Mouse (Mus musculus): ENCODE results near the gene Cdh24. TPM values are rescaled to one million over a fixed set of nuclear protein-coding genes. Genes with fewer than 3 reads are reported as not detected.

Gene Cdh24
- polyA plus RNA-seq, 1 experiment = 0.46 TPM

- peaks cover 87% of the 10 kb centered on the region for H3K36me3 ChIP-seq (ENCODE audit: control insufficient read depth)
- TF ChIP-seq GATA1 (IDR thresholded peaks at IDR 0.05; ENCODE audit: low read length) = no peak
- TF ChIP-seq TAL1 (IDR thresholded peaks at IDR 0.05; ENCODE audit: low read length) = no peak
- H3K4me3 ChIP-seq (replicated peaks) = no peak overlapping the region
- no peaks in the 10 kb centered on the region for H3K27me3 ChIP-seq (ENCODE audit: control insufficient read depth)
- no peaks in the 10 kb centered on the region for H3K9me3 ChIP-seq (ENCODE audit: control insufficient read depth, low read length)
- peaks cover 2% of the 10 kb centered on the region; the same call in 1 of the 2 replicates for H3K4me1 ChIP-seq (ENCODE audit: control insufficient read depth)
These were observed 28.2 kb upstream of the Cdh24 start for GRCm38 (mm10) chr14:54669381-54669780.

GRCm38 (mm10) chr14:54664477-54665222 is 23.5 kb upstream of the Cdh24 start:
- TF ChIP-seq TAL1 (IDR thresholded peaks at IDR 0.05; ENCODE audit: low read length) (no peak), GATA1 (IDR thresholded peaks at IDR 0.05; ENCODE audit: low read length) (no peak)
- peaks cover 96% of the 10 kb centered on the region for H3K36me3 ChIP-seq (ENCODE audit: control insufficient read depth)
- H3K4me3 ChIP-seq (replicated peaks) = no peak overlapping the region
- H3K27me3 ChIP-seq (ENCODE audit: control insufficient read depth) = no peaks in the 10 kb centered on the region
- no peaks in the 10 kb centered on the region for H3K4me1 ChIP-seq (ENCODE audit: control insufficient read depth)
- H3K9me3 ChIP-seq (ENCODE audit: control insufficient read depth, low read length) = no peaks in the 10 kb centered on the region

GRCm38 (mm10) chr14:54660009-54660408 is 18.8 kb upstream of the Cdh24 start:
- Histone ChIP-seq H3K4me1 (ENCODE audit: control insufficient read depth) (no peaks in the 10 kb centered on the region), H3K36me3 (ENCODE audit: control insufficient read depth) (peaks cover 97% of the 10 kb centered on the region), H3K27me3 (ENCODE audit: control insufficient read depth) (no peaks in the 10 kb centered on the region), H3K9me3 (ENCODE audit: control insufficient read depth, low read length) (no peaks in the 10 kb centered on the region), H3K4me3 (replicated peaks) (no peak overlapping the region)
- no peak for TF ChIP-seq TAL1 (IDR thresholded peaks at IDR 0.05; ENCODE audit: low read length)

DNA sequence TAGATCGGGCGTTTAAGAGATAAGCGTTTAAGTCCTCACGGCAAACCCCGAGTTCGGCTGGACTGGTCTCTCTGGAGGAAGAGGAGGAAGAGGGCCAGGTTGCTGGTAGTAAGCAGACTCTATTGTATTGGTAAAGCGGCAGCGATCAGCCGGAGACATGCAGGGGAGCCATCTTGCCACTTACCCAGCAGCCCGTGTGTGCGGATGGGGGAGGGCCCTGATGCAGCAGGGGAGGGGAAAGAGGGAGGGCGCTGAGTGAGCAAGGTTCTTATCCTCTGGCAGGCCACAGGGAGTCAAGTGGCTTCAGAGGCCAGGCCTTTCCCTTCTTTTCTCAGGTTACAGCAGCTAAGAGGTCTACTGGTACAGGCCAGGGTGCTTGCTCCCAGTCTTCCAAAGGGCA is 12.3 kb upstream of the Cdh24 start:
- Histone ChIP-seq H3K4me3 (replicated peaks) (peak overlapping the region; percentile 82), H3K27me3 (ENCODE audit: control insufficient read depth) (no peaks in the 10 kb centered on the region), H3K9me3 (ENCODE audit: control insufficient read depth, low read length) (no peaks in the 10 kb centered on the region), H3K4me1 (ENCODE audit: control insufficient read depth) (peaks cover 39% of the 10 kb centered on the region), H3K36me3 (ENCODE audit: control insufficient read depth) (peaks cover 86% of the 10 kb centered on the region)
- TF ChIP-seq TAL1 (IDR thresholded peaks at IDR 0.05; ENCODE audit: low read length) = no peak
- TF ChIP-seq GATA1 (IDR thresholded peaks at IDR 0.05; ENCODE audit: low read length) = no peak

DNA sequence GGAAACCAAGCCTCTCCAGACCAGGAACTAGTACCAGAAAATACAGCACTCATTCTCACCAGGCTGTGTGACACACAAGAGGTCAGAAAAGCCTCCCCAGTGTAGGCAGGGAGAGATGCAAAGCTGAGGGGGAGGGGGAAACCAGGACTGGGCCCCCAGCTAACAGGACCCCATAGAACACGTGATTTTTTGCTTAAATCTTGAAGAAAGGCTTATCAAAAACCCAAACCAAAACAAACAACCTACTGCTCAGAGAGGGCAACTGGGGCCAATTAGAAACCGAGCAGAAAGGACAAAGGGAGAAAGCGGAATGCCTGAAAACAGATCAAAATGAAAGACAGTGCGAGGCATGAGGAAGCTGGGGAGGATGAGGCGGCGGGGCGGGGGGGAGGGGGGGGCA is 11.6 kb upstream of the Cdh24 start:
- no peaks in the 10 kb centered on the region for H3K9me3 ChIP-seq (ENCODE audit: control insufficient read depth, low read length)
- peak overlapping the region; percentile 82 for H3K4me3 ChIP-seq (replicated peaks)
- TF ChIP-seq GATA1 (IDR thresholded peaks at IDR 0.05; ENCODE audit: low read length) (no peak), TAL1 (IDR thresholded peaks at IDR 0.05; ENCODE audit: low read length) (no peak)
- peaks cover 41% of the 10 kb centered on the region for H3K4me1 ChIP-seq (ENCODE audit: control insufficient read depth)
- no peaks in the 10 kb centered on the region for H3K27me3 ChIP-seq (ENCODE audit: control insufficient read depth)
- H3K36me3 ChIP-seq (ENCODE audit: control insufficient read depth) = peaks cover 86% of the 10 kb centered on the region

- Histone ChIP-seq H3K4me1 (ENCODE audit: control insufficient read depth) (peaks cover 41% of the 10 kb centered on the region), H3K9me3 (ENCODE audit: control insufficient read depth, low read length) (no peaks in the 10 kb centered on the region), H3K36me3 (ENCODE audit: control insufficient read depth) (peaks cover 86% of the 10 kb centered on the region), H3K4me3 (replicated peaks) (no peak overlapping the region), H3K27me3 (ENCODE audit: control insufficient read depth) (no peaks in the 10 kb centered on the region)
- TF ChIP-seq TAL1 (IDR thresholded peaks at IDR 0.05; ENCODE audit: low read length) = no peak
- TF ChIP-seq GATA1 (IDR thresholded peaks at IDR 0.05; ENCODE audit: low read length) = no peak
These were observed 10.4 kb upstream of the Cdh24 start for GRCm38 (mm10) chr14:54651556-54651955.

DNA sequence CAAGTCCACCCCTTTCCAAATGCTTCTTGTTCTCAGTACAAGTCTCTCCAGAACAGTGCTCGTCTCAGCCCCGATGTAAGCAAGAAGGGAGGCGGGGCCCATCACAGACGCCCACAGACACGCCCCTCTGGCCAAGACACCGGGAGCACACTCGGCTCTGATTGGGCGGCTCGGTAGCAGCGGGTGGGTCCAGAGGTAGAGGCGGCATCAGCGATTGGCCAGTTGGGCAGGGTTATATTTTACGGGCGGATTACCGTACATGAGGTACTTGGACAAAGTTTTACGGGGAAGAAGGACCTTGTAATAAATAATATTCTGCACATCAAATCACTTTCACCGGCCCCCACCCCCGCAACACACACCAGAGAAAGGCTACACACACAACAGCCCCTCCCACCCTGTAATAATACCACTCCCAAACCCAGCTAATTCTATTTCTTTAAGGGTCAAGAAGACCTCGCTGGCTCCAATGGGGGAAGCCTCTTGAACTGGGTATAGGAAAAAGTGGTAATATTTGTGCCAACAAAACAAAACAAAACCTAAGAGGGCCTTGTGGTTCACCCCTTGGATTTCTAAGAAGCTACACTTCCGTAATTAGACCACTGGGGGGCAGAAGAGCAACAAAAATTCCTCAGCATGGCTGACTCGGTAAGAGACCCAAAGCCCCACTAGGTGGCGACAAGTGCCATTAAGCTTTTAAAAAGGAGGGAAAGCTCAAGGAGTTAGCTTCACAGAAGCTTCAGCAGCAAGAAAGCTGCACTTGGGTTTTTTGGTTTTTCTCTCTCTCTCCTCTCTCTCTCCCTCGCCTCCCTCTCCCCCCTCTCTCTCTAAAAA is 9.7 kb upstream of the Cdh24 start:
- no peaks in the 10 kb centered on the region for H3K9me3 ChIP-seq (ENCODE audit: control insufficient read depth, low read length)
- TF ChIP-seq TAL1 (IDR thresholded peaks at IDR 0.05; ENCODE audit: low read length) = no peak
- no peak for TF ChIP-seq GATA1 (IDR thresholded peaks at IDR 0.05; ENCODE audit: low read length)
- H3K36me3 ChIP-seq (ENCODE audit: control insufficient read depth) = peaks cover 86% of the 10 kb centered on the region
- peaks cover 41% of the 10 kb centered on the region for H3K4me1 ChIP-seq (ENCODE audit: control insufficient read depth)
- no peaks in the 10 kb centered on the region for H3K27me3 ChIP-seq (ENCODE audit: control insufficient read depth)
- H3K4me3 ChIP-seq (replicated peaks) = no peak overlapping the region

- TF ChIP-seq GATA1 (IDR thresholded peaks at IDR 0.05; ENCODE audit: low read length) (no peak), TAL1 (IDR thresholded peaks at IDR 0.05; ENCODE audit: low read length) (no peak)
These were observed 6.7 kb upstream of the Cdh24 start for GRCm38 (mm10) chr14:54647900-54648299.

GRCm38 (mm10) chr14:54646898-54647636 is 5.9 kb upstream of the Cdh24 start:
- Histone ChIP-seq H3K27me3 (ENCODE audit: control insufficient read depth) (no peaks in the 10 kb centered on the region), H3K36me3 (ENCODE audit: control insufficient read depth) (peaks cover 98% of the 10 kb centered on the region), H3K9me3 (ENCODE audit: control insufficient read depth, low read length) (no peaks in the 10 kb centered on the region; the same call in 1 of the 2 replicates), H3K4me3 (replicated peaks) (no peak overlapping the region), H3K4me1 (ENCODE audit: control insufficient read depth) (peaks cover 18% of the 10 kb centered on the region)
- TF ChIP-seq TAL1 (IDR thresholded peaks at IDR 0.05; ENCODE audit: low read length) (no peak), GATA1 (IDR thresholded peaks at IDR 0.05; ENCODE audit: low read length) (no peak)

More at GRCm38 (mm10) chr14:54647900-54648299, 6.7 kb upstream of the Cdh24 start:
- Histone ChIP-seq H3K27me3 (ENCODE audit: control insufficient read depth) (no peaks in the 10 kb centered on the region), H3K9me3 (ENCODE audit: control insufficient read depth, low read length) (no peaks in the 10 kb centered on the region; the same call in 1 of the 2 replicates), H3K4me1 (ENCODE audit: control insufficient read depth) (peaks cover 26% of the 10 kb centered on the region), H3K36me3 (ENCODE audit: control insufficient read depth) (peaks cover 96% of the 10 kb centered on the region), H3K4me3 (replicated peaks) (no peak overlapping the region)
